Mouse (Mus musculus): ENCODE measurements around the gene Vstm4. TPM values are rescaled to one million over a fixed set of nuclear protein-coding genes. Genes with fewer than 3 reads are reported as not detected.
A peak's percentile ranks its signal among the peaks of the same experiment; 100 is the strongest.

Vstm4 gene
- polyA plus RNA-seq, 1 experiment from 2014 or later, result 3.6 TPM

DNA sequence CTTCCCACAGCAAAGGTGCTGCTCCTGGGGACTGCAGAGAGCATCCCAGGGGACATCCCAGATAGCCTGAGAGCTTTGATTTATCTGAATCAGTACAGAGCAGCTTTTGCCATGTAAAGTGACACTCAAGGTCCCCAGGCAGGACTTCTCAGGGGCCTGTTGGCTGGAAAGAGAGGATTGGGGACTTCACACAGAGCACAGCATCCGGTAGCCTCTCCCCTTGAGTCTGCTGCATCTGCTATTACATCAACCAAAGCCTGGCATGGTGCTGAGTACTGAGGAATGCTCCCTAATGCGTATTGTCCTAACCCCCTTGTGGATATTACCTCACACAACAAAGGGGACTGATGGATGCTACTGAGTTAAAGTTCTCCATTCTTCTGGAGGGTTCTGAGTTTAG, 5.1 kb downstream of the Vstm4 start:
- H3K27ac ChIP-seq, result no peak overlapping the region
- 44% methylated on average over 2 of the region's 2 CpGs for WGBS
- H3K4me1 ChIP-seq, result no peaks in the 10 kb centered on the region; the same call in 1 of the 2 replicates
- H3K4me2 ChIP-seq, result no peak overlapping the region
- peaks cover 24% of the 10 kb centered on the region for H3K27me3 ChIP-seq
- H3K9ac ChIP-seq, result no peak overlapping the region
- no peak for ATAC-seq (ENCODE audit: low FRiP score)
- no peak overlapping the region for H3K4me3 ChIP-seq (replicated peaks)
- H3K36me3 ChIP-seq (replicated peaks), result no peaks in the 10 kb centered on the region
- H3K9me3 ChIP-seq, result no peaks in the 10 kb centered on the region

DNA sequence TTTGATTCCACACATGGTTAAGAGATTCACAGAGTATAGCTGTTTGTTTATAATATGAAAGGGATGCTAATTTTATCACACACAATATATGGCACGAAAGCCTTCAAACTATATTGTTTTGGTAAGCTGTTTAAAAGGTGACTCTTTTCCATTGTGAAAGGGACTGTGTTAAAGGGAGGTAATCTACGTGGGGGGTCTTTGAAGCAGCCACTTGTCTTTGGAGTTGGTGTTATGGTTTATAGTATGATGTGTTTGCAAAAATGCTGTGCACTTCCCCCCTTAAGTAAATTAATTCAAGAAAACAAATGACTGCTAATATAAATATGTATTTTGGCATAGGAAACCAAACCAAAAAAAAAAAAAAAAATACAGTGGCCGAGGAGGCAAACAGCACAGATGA, 8.8 kb downstream of the Vstm4 start:
- Histone ChIP-seq H3K27ac (no peak overlapping the region), H3K27me3 (no peaks in the 10 kb centered on the region), H3K4me3 (replicated peaks) (no peak overlapping the region), H3K4me1 (no peaks in the 10 kb centered on the region), H3K9me3 (no peaks in the 10 kb centered on the region), H3K4me2 (no peak overlapping the region), H3K9ac (no peak overlapping the region), H3K36me3 (replicated peaks) (no peaks in the 10 kb centered on the region)
- WGBS, result 80% methylated on average over 3 of the region's 3 CpGs
- no peak for ATAC-seq (ENCODE audit: low FRiP score)

- Histone ChIP-seq H3K27me3 (no peaks in the 10 kb centered on the region), H3K9me3 (no peaks in the 10 kb centered on the region), H3K4me3 (replicated peaks) (no peak overlapping the region), H3K4me1 (no peaks in the 10 kb centered on the region), H3K27ac (no peak overlapping the region), H3K36me3 (replicated peaks) (no peaks in the 10 kb centered on the region), H3K9ac (no peak overlapping the region), H3K4me2 (no peak overlapping the region)
- 78% methylated on average over 5 of the region's 5 CpGs for WGBS
- ATAC-seq (ENCODE audit: low FRiP score), result no peak
Measured at GRCm38 (mm10) chr14:32871963-32872362, 15.4 kb downstream of the Vstm4 start.

DNA sequence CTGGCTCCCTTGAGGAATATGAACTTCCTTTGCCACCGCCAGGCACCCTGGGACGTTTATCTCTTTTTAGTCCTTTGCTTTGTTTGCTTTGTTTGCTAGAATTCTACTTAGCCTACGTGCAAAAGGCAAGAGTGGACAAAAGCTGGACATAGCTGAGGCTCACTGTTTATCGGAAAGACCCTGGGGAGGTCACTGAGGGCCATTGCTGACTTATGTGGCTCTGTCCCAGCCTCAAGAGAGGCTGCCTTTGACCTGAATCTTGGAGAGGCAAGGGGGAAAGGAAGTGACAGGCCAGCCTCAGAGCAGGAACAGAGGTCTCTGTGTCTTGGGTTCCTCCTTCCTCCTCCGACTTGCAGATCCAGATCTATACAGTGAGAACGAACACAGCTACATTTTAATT, 21.0 kb downstream of the Vstm4 start:
- Histone ChIP-seq H3K4me3 (replicated peaks) (no peak overlapping the region), H3K4me2 (no peak overlapping the region), H3K9me3 (no peaks in the 10 kb centered on the region), H3K36me3 (replicated peaks) (no peaks in the 10 kb centered on the region), H3K27ac (no peak overlapping the region), H3K9ac (no peak overlapping the region), H3K4me1 (no peaks in the 10 kb centered on the region), H3K27me3 (no peaks in the 10 kb centered on the region)
- ATAC-seq (ENCODE audit: low FRiP score), result no peak
- 68% methylated on average over 6 of the region's 6 CpGs for WGBS

GRCm38 (mm10) chr14:32880332-32880731, 23.8 kb downstream of the Vstm4 start:
- no peaks in the 10 kb centered on the region for H3K36me3 ChIP-seq (replicated peaks)
- H3K4me3 ChIP-seq (replicated peaks), result no peak overlapping the region
- no peaks in the 10 kb centered on the region for H3K27me3 ChIP-seq
- no peaks in the 10 kb centered on the region for H3K4me1 ChIP-seq
- 86% methylated on average over 5 of the region's 5 CpGs for WGBS
- ATAC-seq (ENCODE audit: low FRiP score), result no peak
- no peak overlapping the region for H3K9ac ChIP-seq
- no peak overlapping the region for H3K27ac ChIP-seq
- H3K4me2 ChIP-seq, result no peak overlapping the region
- H3K9me3 ChIP-seq, result no peaks in the 10 kb centered on the region

DNA sequence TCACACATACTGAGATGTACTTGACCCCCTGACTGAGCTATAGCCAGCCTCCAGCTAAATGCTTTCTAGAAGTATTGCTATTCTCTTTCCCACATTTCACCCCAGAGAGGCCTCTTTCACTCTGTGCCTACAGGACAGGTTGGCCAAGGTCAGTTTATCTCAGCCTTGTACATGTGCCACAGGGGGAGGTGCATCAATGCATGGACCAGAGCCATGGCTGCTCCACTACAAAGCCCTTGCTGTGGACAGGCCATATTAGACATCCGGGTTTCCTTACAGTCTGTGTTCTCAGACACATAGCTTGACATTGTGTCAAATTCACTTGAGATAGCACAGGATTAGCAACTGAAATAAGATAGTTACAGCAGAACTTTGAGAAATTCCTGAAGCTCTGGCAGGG, 25.1 kb downstream of the Vstm4 start:
- H3K4me2 ChIP-seq, result no peak overlapping the region
- H3K9me3 ChIP-seq, result no peaks in the 10 kb centered on the region
- no peaks in the 10 kb centered on the region for H3K4me1 ChIP-seq
- no peak overlapping the region for H3K4me3 ChIP-seq (replicated peaks)
- no peak overlapping the region for H3K9ac ChIP-seq
- WGBS, result 85% methylated on average over 1 of the region's 1 CpGs
- ATAC-seq (ENCODE audit: low FRiP score), result no peak
- H3K36me3 ChIP-seq (replicated peaks), result no peaks in the 10 kb centered on the region
- no peaks in the 10 kb centered on the region for H3K27me3 ChIP-seq
- no peak overlapping the region for H3K27ac ChIP-seq

GRCm38 (mm10) chr14:32888876-32889674, 32.5 kb downstream of the Vstm4 start:
- H3K27ac ChIP-seq, result peak overlapping the region; percentile 65
- no peaks in the 10 kb centered on the region for H3K27me3 ChIP-seq
- H3K36me3 ChIP-seq (replicated peaks), result no peaks in the 10 kb centered on the region
- 17% methylated on average over 6 of the region's 6 CpGs for WGBS
- H3K9me3 ChIP-seq, result no peaks in the 10 kb centered on the region
- H3K4me1 ChIP-seq, result peaks cover 16% of the 10 kb centered on the region
- peak; percentile 93 for ATAC-seq (ENCODE audit: low FRiP score)
- no peak overlapping the region for H3K9ac ChIP-seq
- no peak overlapping the region for H3K4me3 ChIP-seq (replicated peaks)
- no peak overlapping the region for H3K4me2 ChIP-seq

DNA sequence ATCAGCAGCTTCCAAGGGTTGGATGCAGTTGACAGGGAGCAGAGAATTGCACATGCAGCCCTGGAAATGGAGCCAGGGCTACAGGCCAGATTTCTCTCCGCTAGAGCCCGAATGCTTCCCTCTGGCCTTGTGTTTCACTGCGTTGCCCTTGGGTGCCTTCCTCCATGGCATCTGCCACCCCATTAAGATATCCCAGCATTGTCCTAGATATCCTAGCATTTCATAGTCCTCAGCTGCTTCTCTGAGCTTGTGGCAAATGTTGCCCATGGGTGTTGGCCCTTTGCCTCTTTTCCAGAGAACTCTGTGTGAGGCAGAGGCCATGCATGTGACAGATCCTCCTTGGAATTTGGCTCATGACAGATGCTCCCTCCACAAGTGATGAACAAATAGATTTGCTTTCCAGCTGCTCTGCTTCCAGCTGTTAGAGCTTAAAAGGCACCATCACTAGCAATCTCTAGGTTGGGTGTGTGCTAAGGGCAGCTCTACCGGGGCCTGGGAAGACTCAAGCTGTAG, 37.8 kb downstream of the Vstm4 start:
- Histone ChIP-seq H3K4me2 (no peak overlapping the region), H3K9me3 (no peaks in the 10 kb centered on the region), H3K36me3 (replicated peaks) (no peaks in the 10 kb centered on the region), H3K9ac (no peak overlapping the region), H3K4me1 (peaks cover 6% of the 10 kb centered on the region), H3K27ac (no peak overlapping the region), H3K4me3 (replicated peaks) (no peak overlapping the region), H3K27me3 (no peaks in the 10 kb centered on the region)
- ATAC-seq (ENCODE audit: low FRiP score), result no peak
- 94% methylated on average over 4 of the region's 4 CpGs for WGBS

- no peaks in the 10 kb centered on the region for H3K9me3 ChIP-seq
- no peak overlapping the region for H3K27ac ChIP-seq
- H3K27me3 ChIP-seq, result no peaks in the 10 kb centered on the region
- H3K4me1 ChIP-seq, result peaks cover 3% of the 10 kb centered on the region
- ATAC-seq (ENCODE audit: low FRiP score), result no peak
- no peaks in the 10 kb centered on the region for H3K36me3 ChIP-seq (replicated peaks)
- H3K4me2 ChIP-seq, result no peak overlapping the region
- no peak overlapping the region for H3K9ac ChIP-seq
- 91% methylated on average over 4 of the region's 4 CpGs for WGBS
- H3K4me3 ChIP-seq (replicated peaks), result no peak overlapping the region
Measured at GRCm38 (mm10) chr14:32894878-32895277, 38.3 kb downstream of the Vstm4 start.

DNA sequence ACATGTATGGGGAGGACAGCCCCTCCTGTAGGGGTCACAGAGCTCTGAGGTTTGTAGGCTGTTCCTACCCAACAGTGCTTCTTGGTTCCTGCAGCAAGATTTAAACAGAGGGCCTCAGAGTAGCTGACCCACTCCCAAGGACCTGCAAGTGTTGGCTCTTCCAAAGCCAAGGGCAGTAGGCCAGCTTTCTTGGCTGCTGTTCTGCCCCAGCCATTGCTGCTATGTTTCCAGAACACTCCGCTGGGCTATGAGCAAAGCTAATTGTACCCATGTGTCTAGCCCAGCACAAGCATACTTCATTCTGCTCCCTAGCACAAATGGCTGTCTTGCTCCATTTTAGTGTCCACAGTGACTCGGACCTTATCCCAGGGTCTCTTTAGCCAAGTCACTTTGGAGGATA, 40.3 kb downstream of the Vstm4 start:
- no peaks in the 10 kb centered on the region for H3K4me1 ChIP-seq
- no peaks in the 10 kb centered on the region for H3K36me3 ChIP-seq (replicated peaks)
- no peak for ATAC-seq (ENCODE audit: low FRiP score)
- no peak overlapping the region for H3K27ac ChIP-seq
- H3K4me3 ChIP-seq (replicated peaks), result no peak overlapping the region
- 92% methylated on average over 2 of the region's 2 CpGs for WGBS
- no peak overlapping the region for H3K9ac ChIP-seq
- no peaks in the 10 kb centered on the region for H3K27me3 ChIP-seq
- H3K4me2 ChIP-seq, result no peak overlapping the region
- H3K9me3 ChIP-seq, result no peaks in the 10 kb centered on the region

GRCm38 (mm10) chr14:32903203-32903602, 46.6 kb downstream of the Vstm4 start:
- ATAC-seq (ENCODE audit: low FRiP score), result no peak
- Histone ChIP-seq H3K4me3 (replicated peaks) (no peak overlapping the region), H3K4me2 (no peak overlapping the region), H3K9ac (no peak overlapping the region), H3K9me3 (no peaks in the 10 kb centered on the region), H3K27me3 (no peaks in the 10 kb centered on the region), H3K36me3 (replicated peaks) (no peaks in the 10 kb centered on the region), H3K27ac (no peak overlapping the region), H3K4me1 (no peaks in the 10 kb centered on the region)
- WGBS, result 86% methylated on average over 3 of the region's 3 CpGs

DNA sequence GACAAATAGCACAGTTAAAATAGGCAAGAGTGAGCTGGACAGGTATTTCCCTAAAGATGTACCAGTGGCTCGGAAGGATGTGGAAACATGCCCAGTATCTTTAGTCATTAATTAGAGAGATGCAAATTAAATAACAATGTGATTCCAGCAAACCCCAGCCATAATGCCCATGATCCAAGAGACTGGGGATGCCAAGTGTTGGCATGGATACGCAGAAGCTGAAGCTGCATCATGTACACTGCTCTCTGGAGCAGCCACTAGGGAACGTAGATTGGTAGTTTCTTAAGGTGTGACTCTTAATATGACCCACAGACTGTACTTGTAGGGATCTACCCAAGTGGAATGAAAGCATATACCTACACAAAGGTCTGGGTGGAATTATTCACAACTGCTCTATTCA, 50.0 kb downstream of the Vstm4 start:
- no peaks in the 10 kb centered on the region for H3K36me3 ChIP-seq (replicated peaks)
- ATAC-seq (ENCODE audit: low FRiP score), result no peak
- H3K27ac ChIP-seq, result no peak overlapping the region
- no peak overlapping the region for H3K4me3 ChIP-seq (replicated peaks)
- no peak overlapping the region for H3K9ac ChIP-seq
- 78% methylated on average over 3 of the region's 3 CpGs for WGBS
- H3K27me3 ChIP-seq, result no peaks in the 10 kb centered on the region
- H3K9me3 ChIP-seq, result no peaks in the 10 kb centered on the region
- no peaks in the 10 kb centered on the region for H3K4me1 ChIP-seq
- H3K4me2 ChIP-seq, result no peak overlapping the region

DNA sequence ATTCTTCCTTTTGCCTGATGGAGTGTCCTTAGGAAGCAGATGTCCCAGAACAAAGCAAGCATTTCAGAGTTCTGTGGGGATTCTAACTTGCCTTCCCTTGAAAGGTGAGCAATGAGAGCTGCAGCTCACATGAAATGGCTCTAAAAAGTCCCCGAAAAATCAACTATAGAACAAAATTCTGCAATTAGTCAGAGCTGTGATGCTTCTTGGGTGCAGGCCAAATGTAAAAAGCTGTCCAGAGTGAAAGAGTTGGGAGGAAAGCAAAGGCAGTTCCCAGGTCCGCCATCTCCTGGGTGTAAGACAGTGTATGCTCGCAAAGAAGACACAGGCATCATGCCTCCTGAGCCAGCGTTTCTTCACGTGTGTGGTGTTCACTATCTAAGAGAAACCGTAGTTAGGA, 52.6 kb downstream of the Vstm4 start:
- Histone ChIP-seq H3K4me2 (no peak overlapping the region), H3K36me3 (replicated peaks) (no peaks in the 10 kb centered on the region), H3K9me3 (no peaks in the 10 kb centered on the region), H3K27ac (no peak overlapping the region), H3K9ac (no peak overlapping the region), H3K27me3 (no peaks in the 10 kb centered on the region), H3K4me1 (no peaks in the 10 kb centered on the region), H3K4me3 (replicated peaks) (no peak overlapping the region)
- WGBS, result 92% methylated on average over 6 of the region's 6 CpGs
- no peak for ATAC-seq (ENCODE audit: low FRiP score)

Measured in forebrain, embryonic 12.5 days (tissue).